Mouse (Mus musculus): ENCODE results near the gene Asic2. TPM values are rescaled to one million over a fixed set of nuclear protein-coding genes. Genes with fewer than 3 reads are reported as not detected.

The Asic2 gene
- total RNA-seq, 2 experiments from 2014 or later: not detected

- intact Hi-C loops (cut with DNase I): no loop called here
- no peak for DNase-seq
These were observed 343.1 kb downstream of the Asic2 start for GRCm38 (mm10) chr11:81625199-81625598.

GRCm38 (mm10) chr11:81620516-81620915, 347.7 kb downstream of the Asic2 start:
- no peak for DNase-seq
- intact Hi-C loops (cut with DNase I): no loop called here

GRCm38 (mm10) chr11:81616437-81616836, 351.8 kb downstream of the Asic2 start:
- intact Hi-C loops (cut with DNase I): no loop called here

GRCm38 (mm10) chr11:81613869-81614620, 354.2 kb downstream of the Asic2 start:
- no peak for DNase-seq
- intact Hi-C loops (cut with DNase I): loop anchor here (1.0 kb wide), 2 partner anchors 23 to 708 kb away; no protein-coding TSS in a partner anchor

More at GRCm38 (mm10) chr11:81616437-81616836, 351.8 kb downstream of the Asic2 start:
- no peak for DNase-seq

- intact Hi-C loops (cut with DNase I): loop anchor here (1.0 kb wide), 3 partner anchors 22 to 707 kb away; no protein-coding TSS in a partner anchor
- DNase-seq: peak; percentile 79 to 90
These were observed 355.3 kb downstream of the Asic2 start for GRCm38 (mm10) chr11:81612798-81613540.

- DNase-seq: no peak
These were observed 356.1 kb downstream of the Asic2 start for GRCm38 (mm10) chr11:81611948-81612797.

GRCm38 (mm10) chr11:81610506-81610905, 357.8 kb downstream of the Asic2 start:
- DNase-seq: no peak
- intact Hi-C loops (cut with DNase I): no loop called here

More at GRCm38 (mm10) chr11:81611948-81612797, 356.1 kb downstream of the Asic2 start:
- intact Hi-C loops (cut with DNase I): loop anchor here (1.0 kb wide), 1 partner anchor 24 kb away; no protein-coding TSS in a partner anchor

GRCm38 (mm10) chr11:81602971-81603370, 365.3 kb downstream of the Asic2 start:
- intact Hi-C loops (cut with DNase I): no loop called here
- no peak for DNase-seq

- no peak for DNase-seq
- intact Hi-C loops (cut with DNase I): no loop called here
These were observed 366.5 kb downstream of the Asic2 start for GRCm38 (mm10) chr11:81601736-81602135.

GRCm38 (mm10) chr11:81597601-81598000, 370.7 kb downstream of the Asic2 start:
- DNase-seq: peak in 1 of 2 experiments; percentile 18
- intact Hi-C loops (cut with DNase I): no loop called here

- intact Hi-C loops (cut with DNase I): no loop called here
These were observed 373.0 kb downstream of the Asic2 start for GRCm38 (mm10) chr11:81595235-81595634.

GRCm38 (mm10) chr11:81592776-81593175, 375.5 kb downstream of the Asic2 start:
- DNase-seq: no peak
- intact Hi-C loops (cut with DNase I): no loop called here

More at GRCm38 (mm10) chr11:81595235-81595634, 373.0 kb downstream of the Asic2 start:
- peak; percentile 43 to 54 for DNase-seq

- intact Hi-C loops (cut with DNase I): loop anchor here (1.0 kb wide), 1 partner anchor 22 kb away; no protein-coding TSS in a partner anchor
- peak in 1 of 2 experiments; percentile 21 for DNase-seq
These were observed 377.3 kb downstream of the Asic2 start for GRCm38 (mm10) chr11:81590911-81591310.

- intact Hi-C loops (cut with DNase I): loop anchor here (1.0 kb wide), 1 partner anchor 24 kb away; no protein-coding TSS in a partner anchor
These were observed 379.6 kb downstream of the Asic2 start for GRCm38 (mm10) chr11:81588630-81589029.

GRCm38 (mm10) chr11:81587942-81588341, 380.3 kb downstream of the Asic2 start:
- DNase-seq: peak; percentile 35 to 42
- intact Hi-C loops (cut with DNase I): loop anchor here (1.0 kb wide), 1 partner anchor 24 kb away; no protein-coding TSS in a partner anchor

More at GRCm38 (mm10) chr11:81588630-81589029, 379.6 kb downstream of the Asic2 start:
- DNase-seq: peak; percentile 76 to 82

- intact Hi-C loops (cut with DNase I): no loop called here
- no peak for DNase-seq
These were observed 381.1 kb downstream of the Asic2 start for GRCm38 (mm10) chr11:81587114-81587513.

GRCm38 (mm10) chr11:81584506-81584905, 383.8 kb downstream of the Asic2 start:
- intact Hi-C loops (cut with DNase I): no loop called here
- DNase-seq: no peak

- no peak for DNase-seq
- intact Hi-C loops (cut with DNase I): no loop called here
These were observed 385.1 kb downstream of the Asic2 start for GRCm38 (mm10) chr11:81583195-81583594.

- intact Hi-C loops (cut with DNase I): no loop called here
- DNase-seq: no peak
These were observed 386.1 kb downstream of the Asic2 start for GRCm38 (mm10) chr11:81582161-81582560.

- DNase-seq: no peak
- intact Hi-C loops (cut with DNase I): no loop called here
These were observed 388.5 kb downstream of the Asic2 start for GRCm38 (mm10) chr11:81579753-81580152.
